Mouse (Mus musculus) kidney, postnatal 14 days (tissue): ENCODE results near the gene Rgcc.

Experiments used
- DNase-seq: peaks from one replicate; pipeline ENCODE4 v3.0.0; 2022; ENCODE audit warnings: mixed read lengths

The Rgcc gene

GRCm38 (mm10) chr14:79301466-79301875, at the start of gene Rgcc:
TSS of gene Rgcc (minus strand) at chr14:79301645.
- peak; percentile 96 for DNase-seq

- no peak for DNase-seq
Measured at GRCm38 (mm10) chr14:79346384-79346783, 44.9 kb upstream of the Rgcc start.

- no peak for DNase-seq
Measured at GRCm38 (mm10) chr14:79335613-79336012, 34.2 kb upstream of the Rgcc start.

- DNase-seq = no peak
Measured at GRCm38 (mm10) chr14:79331936-79332335, 30.5 kb upstream of the Rgcc start.

- DNase-seq = no peak
Measured at GRCm38 (mm10) chr14:79330944-79331561, 29.6 kb upstream of the Rgcc start.

GRCm38 (mm10) chr14:79327033-79327432, 25.6 kb upstream of the Rgcc start:
- peak; percentile 54 for DNase-seq

GRCm38 (mm10) chr14:79324112-79324840, 22.8 kb upstream of the Rgcc start:
- DNase-seq = no peak

GRCm38 (mm10) chr14:79321881-79322280, 20.4 kb upstream of the Rgcc start:
- DNase-seq = no peak

GRCm38 (mm10) chr14:79321152-79321551, 19.7 kb upstream of the Rgcc start:
- peak; percentile 51 for DNase-seq

GRCm38 (mm10) chr14:79317602-79318001, 16.2 kb upstream of the Rgcc start:
- DNase-seq = no peak

GRCm38 (mm10) chr14:79315877-79316276, 14.4 kb upstream of the Rgcc start:
- no peak for DNase-seq

GRCm38 (mm10) chr14:79314245-79315010, 13.0 kb upstream of the Rgcc start:
- no peak for DNase-seq

- DNase-seq = no peak
Measured at GRCm38 (mm10) chr14:79313439-79314175, 12.2 kb upstream of the Rgcc start.

- no peak for DNase-seq
Measured at GRCm38 (mm10) chr14:79312719-79313118, 11.3 kb upstream of the Rgcc start.

- no peak for DNase-seq
Measured at GRCm38 (mm10) chr14:79311918-79312454, 10.5 kb upstream of the Rgcc start.

- no peak for DNase-seq
Measured at GRCm38 (mm10) chr14:79309115-79309514, 7.7 kb upstream of the Rgcc start.

GRCm38 (mm10) chr14:79308364-79308763, 6.9 kb upstream of the Rgcc start:
- DNase-seq = no peak

- no peak for DNase-seq
Measured at GRCm38 (mm10) chr14:79307908-79308307, 6.5 kb upstream of the Rgcc start.

GRCm38 (mm10) chr14:79307138-79307537, 5.7 kb upstream of the Rgcc start:
- DNase-seq = no peak

GRCm38 (mm10) chr14:79304873-79305464, 3.5 kb upstream of the Rgcc start:
- DNase-seq = no peak

- no peak for DNase-seq
Measured at GRCm38 (mm10) chr14:79303150-79303549, 1.7 kb upstream of the Rgcc start.

- no peak for DNase-seq
Measured at GRCm38 (mm10) chr14:79300641-79301350, 649 bp downstream of the Rgcc start.
